Mouse (Mus musculus): Measurements from ENCODE around the gene Slc44a5.

GRCm38 (mm10) chr3:153999797-154000528, 26.7 kb downstream of the Slc44a5 start:
- no peak for TF ChIP-seq CTCF (IDR thresholded peaks at IDR 0.05; ENCODE audit: extremely low read depth, insufficient read depth, insufficient read length, insufficient replicate concordance)
- TF ChIP-seq POLR2A (IDR thresholded peaks at IDR 0.05; ENCODE audit: low read depth, low read length), result no peak

Data from spleen, adult 2 months (tissue).